Mouse (Mus musculus): ENCODE measurements around the gene Basp1. TPM values are rescaled to one million over a fixed set of nuclear protein-coding genes. Genes with fewer than 3 reads are reported as not detected.

Gene Basp1
- total RNA-seq, 2 experiments from 2014 or later, result 596 to 663 TPM

DNA sequence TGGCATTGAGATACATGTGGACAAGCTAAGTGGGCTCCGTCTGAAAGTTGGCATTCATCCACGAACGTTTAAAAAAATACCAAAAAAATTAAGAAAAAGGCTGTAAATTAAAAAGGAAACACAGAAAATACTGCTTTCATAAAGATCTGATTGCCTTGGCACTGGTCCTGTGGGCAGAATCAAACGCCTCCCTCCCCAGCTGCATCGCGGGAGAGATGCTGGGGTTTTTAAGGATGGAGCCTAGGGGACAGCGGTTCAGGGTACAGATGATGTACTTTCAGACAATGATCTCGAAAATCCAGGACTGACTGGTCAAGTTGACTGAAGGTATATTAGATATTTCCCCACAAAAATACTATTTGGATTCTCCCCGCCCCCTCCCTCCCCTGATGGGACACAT is 49.9 kb downstream of the Basp1 start:
- no peak for DNase-seq

DNA sequence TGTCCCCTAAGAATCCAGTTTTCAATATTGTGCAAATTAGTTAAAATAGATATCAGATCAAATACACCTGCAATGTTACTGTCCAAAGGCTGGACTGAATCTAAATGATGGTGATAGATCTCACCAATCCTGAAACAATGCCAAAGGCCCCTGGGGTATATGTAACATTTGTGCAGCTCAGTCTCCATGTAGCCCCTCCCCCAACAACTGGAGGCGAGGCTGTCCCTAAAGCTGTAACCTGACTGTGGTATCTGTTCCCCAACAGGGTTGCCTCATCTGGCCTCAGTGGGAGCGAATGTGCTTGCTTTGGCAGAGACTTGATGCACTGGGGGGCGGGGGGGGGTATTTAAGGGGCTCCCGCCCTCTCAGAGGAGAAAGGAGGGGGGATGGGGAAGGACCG is 52.7 kb downstream of the Basp1 start:
- DNase-seq, result no peak

DNA sequence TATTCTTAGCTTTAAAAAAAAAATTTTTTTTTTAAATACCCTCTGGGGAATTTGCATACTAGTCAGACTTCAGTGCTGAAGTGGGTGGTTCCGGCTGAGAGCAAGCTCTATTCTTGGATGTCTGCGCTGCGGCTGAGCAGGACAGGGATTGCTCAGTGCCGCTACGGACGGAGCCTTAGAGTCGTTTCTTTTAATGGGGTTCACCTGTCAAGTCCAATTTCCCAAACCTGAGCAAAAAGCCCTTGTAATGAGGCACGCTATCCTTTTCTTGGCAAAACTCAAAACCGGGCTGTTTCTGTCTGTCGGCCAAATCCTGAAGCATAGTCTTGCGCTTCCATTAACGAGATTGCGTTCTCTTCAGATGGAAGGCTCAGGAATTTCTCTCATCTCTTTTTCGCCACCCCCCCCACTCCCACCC is 54.9 kb downstream of the Basp1 start:
- DNase-seq, result no peak

DNA sequence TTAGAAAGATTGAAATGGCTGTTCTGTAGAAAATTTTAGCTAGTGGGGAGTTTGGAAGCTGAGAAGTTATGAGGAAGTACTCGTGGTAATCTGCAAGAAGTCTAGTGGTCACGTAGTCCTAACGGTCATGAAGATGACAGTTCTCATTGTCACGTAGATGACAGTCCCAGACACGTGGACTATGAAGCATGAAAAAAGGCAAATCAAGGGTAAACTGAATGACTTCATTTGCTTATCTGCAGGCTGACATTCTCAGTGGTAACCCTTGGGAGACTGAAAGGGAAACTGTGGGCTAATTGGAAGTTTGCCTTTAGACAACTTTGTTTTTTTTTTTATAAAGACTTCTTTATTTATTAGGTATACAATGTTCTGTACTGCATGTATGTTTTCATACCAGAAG is 58.2 kb downstream of the Basp1 start:
- no peak for DNase-seq

DNA sequence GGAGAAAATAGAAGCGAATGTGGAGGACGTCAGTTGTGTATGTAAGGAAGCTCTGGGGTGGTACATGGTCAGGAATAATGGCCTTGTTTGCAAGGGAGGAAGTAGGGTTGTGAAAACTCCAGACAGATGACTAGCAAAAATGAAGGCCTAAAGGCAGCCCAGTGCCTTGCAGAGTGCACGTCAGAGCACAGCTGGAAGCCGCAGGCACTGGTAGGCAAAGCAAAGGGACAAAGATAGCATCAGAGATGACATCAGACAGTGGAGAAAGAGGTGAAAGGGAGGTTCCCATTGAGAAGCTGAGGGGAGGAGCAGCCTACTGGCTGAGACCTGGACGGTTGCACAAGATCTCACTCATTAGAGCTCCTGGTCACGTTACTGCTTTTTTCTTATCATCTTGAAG is 58.8 kb downstream of the Basp1 start:
- DNase-seq, result no peak

DNA sequence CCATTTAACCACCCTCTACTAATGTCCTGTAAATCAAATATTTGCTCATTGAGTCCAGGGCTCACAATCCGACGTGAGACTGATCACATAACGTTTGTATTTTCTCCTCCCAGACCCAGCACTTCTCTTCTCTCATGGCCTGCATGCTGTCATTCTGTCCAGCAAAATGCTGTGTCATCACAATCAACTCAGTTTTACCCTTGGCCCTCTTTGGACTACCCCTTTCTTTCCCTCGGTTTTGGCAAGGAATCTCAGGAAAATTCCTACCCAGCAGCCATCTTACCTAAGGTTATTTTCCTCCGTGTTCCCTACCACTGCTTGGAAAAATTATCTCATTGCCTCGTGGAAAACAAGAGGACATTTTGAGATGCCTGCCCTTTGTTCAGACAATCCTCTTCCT is 60.1 kb downstream of the Basp1 start:
- DNase-seq, result no peak

DNA sequence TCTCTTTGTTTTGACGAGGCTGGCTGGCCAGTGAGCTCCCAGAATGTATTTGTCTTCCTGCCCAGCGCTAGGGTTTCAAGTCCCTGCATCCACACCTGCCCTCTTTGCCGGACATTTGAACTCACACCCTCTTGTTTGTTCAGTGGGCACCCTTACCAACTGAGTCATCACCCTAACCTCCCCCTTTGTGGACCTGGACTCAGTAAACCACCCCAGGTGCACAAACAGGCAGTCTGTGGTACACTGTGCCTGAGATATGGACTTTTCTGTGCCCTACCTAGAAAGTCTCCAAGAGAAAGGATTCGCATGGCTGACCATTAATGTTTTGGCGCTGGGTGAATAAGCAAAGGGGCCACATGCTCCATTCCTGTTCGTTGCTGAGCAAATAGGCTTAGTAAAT is 70.3 kb downstream of the Basp1 start:
- no peak for DNase-seq

DNA sequence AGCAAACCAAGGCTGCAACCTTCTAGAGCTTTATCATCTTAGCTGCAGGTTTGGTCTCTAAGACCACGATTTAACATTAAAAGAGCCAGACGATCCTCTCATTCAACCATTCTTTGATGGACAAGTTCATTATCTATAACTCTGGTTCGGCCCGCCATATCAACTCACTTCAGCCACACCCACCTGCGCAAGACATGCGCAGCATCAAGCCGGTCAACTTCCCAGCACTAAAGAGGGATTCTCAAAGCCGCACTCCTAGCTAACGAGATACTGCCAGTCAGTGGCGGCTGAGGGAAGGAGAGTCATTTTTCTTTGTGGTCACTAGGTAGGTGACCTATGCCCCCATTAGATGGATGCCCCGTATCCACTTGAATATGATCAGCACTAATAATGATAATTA is 78.3 kb downstream of the Basp1 start:
- DNase-seq, result no peak

DNA sequence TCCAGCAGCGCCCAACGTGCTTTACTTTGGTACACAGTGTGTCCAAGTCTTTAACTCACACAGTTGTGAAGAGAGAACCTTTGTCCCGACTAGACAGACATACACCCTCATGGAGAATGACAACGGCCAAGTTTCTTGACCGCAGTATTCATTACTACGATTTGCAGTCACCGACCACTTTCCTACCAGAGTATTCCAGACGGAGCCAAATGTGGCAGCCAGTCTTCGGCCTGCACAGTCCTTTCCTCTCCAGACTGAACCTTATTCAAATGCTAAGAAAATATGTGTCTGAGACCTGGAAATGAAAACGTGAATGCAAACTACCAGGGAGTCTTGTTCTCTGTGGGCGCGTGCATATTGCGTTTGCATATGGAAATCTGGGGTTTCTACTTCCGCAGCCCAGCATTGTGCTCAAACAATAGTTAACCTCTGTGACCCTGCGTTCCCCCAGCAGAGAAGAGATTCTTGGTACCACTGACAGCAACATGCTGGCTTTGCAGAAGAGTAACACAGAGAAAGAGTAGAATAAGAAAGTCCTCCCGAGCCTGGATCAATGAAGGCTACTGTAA is 81.6 kb downstream of the Basp1 start:
- no peak for DNase-seq

DNA sequence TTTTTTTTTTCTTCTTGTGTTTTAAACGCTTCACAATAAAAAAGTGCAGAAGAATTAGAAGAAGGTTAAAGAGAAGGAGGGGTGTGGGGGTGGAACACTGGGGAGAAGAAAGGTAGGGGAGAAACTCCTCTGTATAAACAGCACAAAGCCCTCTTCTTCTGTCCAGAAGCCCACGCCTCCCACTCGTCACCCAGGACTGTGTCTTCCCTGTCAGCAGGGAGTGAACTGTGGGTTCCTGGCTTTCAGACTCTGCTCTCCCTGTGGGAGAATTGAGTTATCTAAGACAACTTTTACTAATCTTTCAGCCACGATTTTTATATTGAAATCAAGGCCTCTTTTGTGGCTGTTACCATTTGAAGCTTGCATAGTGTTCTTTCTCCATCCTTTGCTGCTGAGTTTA is 82.6 kb downstream of the Basp1 start:
- no peak for DNase-seq

DNA sequence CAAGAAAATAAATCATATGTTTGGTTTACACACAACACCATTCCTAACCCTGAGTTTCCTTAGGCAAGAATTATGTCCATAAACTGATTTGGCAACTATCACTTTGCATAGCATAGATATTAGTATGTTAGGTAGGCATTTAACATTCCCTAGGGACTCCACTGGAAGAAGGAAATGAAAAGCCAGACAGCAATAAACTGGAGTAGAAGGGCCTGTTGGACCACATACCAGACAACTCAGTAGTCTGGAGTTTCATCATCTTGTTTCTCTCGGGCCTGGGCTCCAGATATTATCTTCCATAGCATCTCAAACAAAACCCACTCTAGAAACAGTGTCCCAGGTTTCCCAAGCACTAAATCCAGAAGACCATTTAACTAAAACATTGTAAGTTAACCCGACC is 91.0 kb downstream of the Basp1 start:
- DNase-seq, result no peak

DNA sequence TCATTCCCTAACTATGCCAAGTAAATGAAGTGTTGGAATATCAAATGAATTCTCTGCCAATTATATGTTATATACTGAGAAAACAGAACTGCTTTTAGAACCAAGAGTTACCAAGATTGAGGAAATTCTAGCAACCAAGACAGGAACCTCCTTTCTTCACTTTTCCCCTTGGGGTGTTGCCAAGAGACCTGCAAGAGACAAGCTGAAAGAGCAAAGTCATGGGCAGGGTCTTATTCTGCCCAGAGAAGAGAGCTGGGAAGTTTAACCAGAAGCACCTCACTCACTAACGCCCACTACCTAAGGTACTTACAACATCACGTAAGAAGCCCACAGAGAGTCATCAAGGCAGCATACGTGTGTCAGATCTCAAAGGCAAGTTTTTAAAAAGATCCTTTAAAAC is 91.5 kb downstream of the Basp1 start:
- DNase-seq, result no peak

DNA sequence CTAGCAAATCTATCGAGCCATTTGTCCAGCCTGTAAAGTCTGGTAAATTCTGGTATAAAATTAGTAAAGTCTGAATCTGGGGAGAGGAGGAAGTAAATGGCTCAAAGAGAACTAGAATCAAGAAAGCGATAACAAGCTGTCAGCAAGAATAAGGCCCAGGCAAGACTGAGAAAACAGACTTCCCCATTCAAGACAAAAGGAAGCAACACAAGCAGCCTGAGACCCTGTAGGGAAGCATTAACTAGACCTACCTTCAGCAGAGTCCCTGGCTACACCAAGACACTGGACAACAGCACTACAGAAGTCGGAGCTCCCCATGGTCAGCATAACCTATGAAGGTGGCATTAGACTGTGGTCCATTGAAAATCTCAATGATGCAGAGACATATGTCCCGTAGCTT is 91.9 kb downstream of the Basp1 start:
- no peak for DNase-seq

DNA sequence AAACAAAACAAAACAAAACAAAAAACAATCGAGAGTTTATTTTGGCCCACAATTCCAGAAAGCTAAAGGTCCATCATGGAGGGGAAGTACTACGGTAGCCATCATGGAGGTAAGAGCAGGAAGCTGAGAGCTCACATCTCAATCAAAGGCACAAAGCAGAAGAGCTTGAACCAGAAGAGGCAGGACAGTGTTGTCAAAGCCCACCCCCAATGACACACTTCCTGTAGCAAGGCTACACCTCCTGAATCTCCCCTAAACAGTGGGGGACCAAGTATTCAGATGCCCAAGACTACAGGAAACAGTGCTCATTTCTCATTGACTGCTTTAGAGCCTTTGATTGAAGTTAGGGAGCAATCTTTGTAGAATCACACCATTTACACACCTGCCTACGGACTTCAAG is 99.1 kb downstream of the Basp1 start:
- no peak for DNase-seq

Other genes starting within 250 kb of the Basp1 start
- gene Myo10, start 208.8 kb upstream of the Basp1 start, total RNA-seq (2021), result 10 to 100 TPM; 52.5 to 53.3 TPM